Mouse (Mus musculus) small intestine, adult 2 months (tissue): ENCODE data around the gene Timm9. TPM values are rescaled to one million over a fixed set of nuclear protein-coding genes. Genes with fewer than 3 reads are reported as not detected.

ENCODE experiments used
- H3K27ac ChIP-seq: fragments of 200-500 bp; 2 replicates; pipeline ENCODE4 v1.5.1; 2012; ENCODE audit warnings: low read depth, low read length, control low read depth, inconsistent platforms; ENCODE audit not compliant: insufficient read depth
- H3K27me3 ChIP-seq: fragments of 200-500 bp; 2 replicates; pipeline ENCODE4 v1.6.1; 2012; ENCODE audit warnings: mild to moderate bottlenecking, moderate library complexity, low read length, inconsistent platforms; ENCODE audit not compliant: control insufficient read depth, insufficient read depth
- H3K36me3 ChIP-seq: fragments of 200-500 bp; 2 replicates; pipeline ENCODE4 v1.6.1; 2012; ENCODE audit warnings: mild to moderate bottlenecking, low read length, control low read depth, inconsistent platforms; ENCODE audit not compliant: control insufficient read depth, insufficient read depth
- H3K4me1 ChIP-seq: fragments of 200-500 bp; 2 replicates; pipeline ENCODE4 v1.6.1; 2012; ENCODE audit warnings: low read length, inconsistent platforms, mixed read lengths; ENCODE audit not compliant: control insufficient read depth, insufficient read depth, insufficient read length
- H3K4me3 ChIP-seq: fragments of 200-500 bp; 2 replicates; pipeline ENCODE4 v1.5.1; 2012; ENCODE audit warnings: low read depth, mild to moderate bottlenecking, control low read depth, inconsistent platforms, low read length, moderate library complexity
- CTCF ChIP-seq: fragments of 200-500 bp; IDR thresholded peaks from 2 replicates; pipeline ENCODE4 v1.5.1; 2012; ENCODE audit warnings: low read depth, mild to moderate bottlenecking, control low read depth, inconsistent platforms, low read length, moderate library complexity, mixed read lengths; ENCODE audit not compliant: insufficient replicate concordance, insufficient read length; ENCODE audit errors: extremely low read depth
- POLR2A ChIP-seq: fragments of 200-500 bp; IDR thresholded peaks from 2 replicates; pipeline ENCODE4 v1.6.1; 2012; ENCODE audit warnings: low read depth, mild to moderate bottlenecking, control low read depth, inconsistent platforms, low read length, moderate library complexity
- WGBS: fragments of 180-500 bp; shearing (Covaris S2); methylation state at CpG from one replicate; pipeline ENCODE4 v1.1.7; 2018; 5-methylcytosine and 5-hydroxymethylcytosine counted together
- polyA plus RNA-seq: library from polyadenylated mRNA; depleted of rRNA; stranded (reverse); fragments of >200 nt; gene quantifications from 2 replicates; pipeline ENCODE4 v1.2.3, GENCODE M21; 2012

Gene Timm9
- polyA plus RNA-seq, 1 experiment, result 7.4 TPM

DNA sequence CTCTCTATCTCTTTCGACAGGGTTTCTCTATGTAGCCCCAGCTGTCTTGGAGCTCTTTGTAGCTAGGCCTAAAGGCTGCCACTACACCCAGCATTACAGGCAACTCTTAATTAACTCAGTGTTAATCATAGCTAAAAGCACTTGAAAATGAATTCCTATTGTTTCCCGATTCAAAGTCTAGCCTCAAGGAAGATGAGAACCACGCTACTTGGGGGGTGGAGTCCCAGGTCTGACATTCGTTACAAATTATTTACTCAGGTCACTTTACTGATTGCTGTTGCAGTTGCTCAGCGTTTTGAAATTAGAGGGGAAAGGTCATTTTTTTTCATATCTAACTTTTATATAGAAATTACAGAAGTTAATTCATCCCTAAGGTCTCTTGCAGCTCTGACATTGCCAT is 903 bp downstream of the Timm9 start:
- Histone ChIP-seq H3K36me3 (peaks cover 12% of the 10 kb centered on the region), H3K4me3 (no peak overlapping the region), H3K4me1 (peaks cover 7% of the 10 kb centered on the region; the same call in 1 of the 2 replicates), H3K27ac (no peak overlapping the region), H3K27me3 (no peaks in the 10 kb centered on the region)
- 6% methylated on average over 5 of the region's 5 CpGs for WGBS
- no peak for TF ChIP-seq POLR2A
- no peak for TF ChIP-seq CTCF

DNA sequence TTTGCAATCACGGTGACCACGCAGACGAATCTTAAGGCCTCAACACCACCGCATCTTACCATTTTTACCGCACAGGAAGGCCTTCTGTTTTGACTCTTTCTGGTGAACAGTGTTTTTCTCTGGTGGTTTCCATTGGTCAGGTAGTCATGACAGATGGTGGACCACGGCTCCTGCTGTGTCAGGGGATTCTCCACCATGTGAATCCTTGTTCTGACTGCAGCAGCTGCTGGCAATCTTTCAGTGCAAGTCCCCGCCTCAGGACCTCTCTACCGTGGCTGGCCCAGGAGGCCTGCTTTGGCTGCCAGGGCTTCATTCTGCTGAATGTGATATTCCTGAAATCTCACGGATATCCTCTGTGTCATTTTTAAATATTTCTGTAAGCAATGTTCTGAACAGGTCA is 13.2 kb downstream of the Timm9 start:
- peaks cover 26% of the 10 kb centered on the region for H3K36me3 ChIP-seq
- 88% methylated on average over 9 of the region's 9 CpGs for WGBS
- H3K27me3 ChIP-seq, result no peaks in the 10 kb centered on the region
- no peak overlapping the region for H3K4me3 ChIP-seq
- no peak overlapping the region for H3K27ac ChIP-seq
- TF ChIP-seq CTCF (no peak), POLR2A (no peak)
- H3K4me1 ChIP-seq, result no peaks in the 10 kb centered on the region

DNA sequence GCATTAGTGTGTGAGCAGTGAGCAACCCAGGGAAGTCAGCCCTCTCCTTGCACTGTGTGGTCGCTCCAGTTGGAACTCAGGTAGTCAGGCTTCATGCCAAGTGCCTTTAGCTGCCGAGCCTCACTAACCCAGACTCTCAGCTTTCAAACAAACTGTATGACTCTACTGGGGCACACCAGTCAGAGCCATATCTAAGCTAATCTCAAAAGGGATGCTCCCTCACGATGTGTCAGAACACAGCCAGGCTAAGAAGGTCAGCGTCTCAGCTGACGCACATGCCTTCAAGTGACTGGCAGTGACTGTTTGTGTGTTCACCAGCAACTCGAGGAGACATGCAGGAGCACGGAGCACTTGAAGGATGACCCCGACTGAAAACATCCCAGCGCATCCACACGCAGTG is 13.8 kb downstream of the Timm9 start:
- Histone ChIP-seq H3K27ac (no peak overlapping the region), H3K27me3 (no peaks in the 10 kb centered on the region), H3K4me3 (no peak overlapping the region), H3K36me3 (peaks cover 26% of the 10 kb centered on the region), H3K4me1 (no peaks in the 10 kb centered on the region)
- WGBS, result 83% methylated on average over 10 of the region's 10 CpGs
- no peak for TF ChIP-seq CTCF
- TF ChIP-seq POLR2A, result no peak

DNA sequence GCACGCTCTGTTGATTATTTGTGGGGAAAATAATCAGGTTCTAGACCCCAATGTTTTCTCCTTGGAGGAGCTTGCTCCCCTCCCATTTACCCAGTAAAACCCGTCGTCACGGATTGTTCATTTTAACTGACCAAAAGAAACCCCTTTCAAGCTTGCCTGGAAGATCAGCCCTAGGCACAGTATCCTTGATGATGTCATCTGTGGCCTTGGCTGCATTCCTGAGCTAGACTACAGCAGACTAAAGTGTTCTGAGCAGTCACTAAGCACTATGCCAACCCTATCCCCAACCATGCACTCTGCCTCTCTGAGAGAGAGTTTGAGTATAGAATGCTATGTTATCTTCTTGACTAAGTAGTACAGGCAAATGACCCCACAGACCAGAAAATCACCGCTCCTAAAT is 20.1 kb downstream of the Timm9 start:
- Histone ChIP-seq H3K4me1 (peaks cover 2% of the 10 kb centered on the region), H3K27ac (no peak overlapping the region), H3K4me3 (no peak overlapping the region), H3K36me3 (peaks cover 2% of the 10 kb centered on the region), H3K27me3 (no peaks in the 10 kb centered on the region)
- WGBS, result 84% methylated on average over 5 of the region's 5 CpGs
- no peak for TF ChIP-seq POLR2A
- no peak for TF ChIP-seq CTCF

DNA sequence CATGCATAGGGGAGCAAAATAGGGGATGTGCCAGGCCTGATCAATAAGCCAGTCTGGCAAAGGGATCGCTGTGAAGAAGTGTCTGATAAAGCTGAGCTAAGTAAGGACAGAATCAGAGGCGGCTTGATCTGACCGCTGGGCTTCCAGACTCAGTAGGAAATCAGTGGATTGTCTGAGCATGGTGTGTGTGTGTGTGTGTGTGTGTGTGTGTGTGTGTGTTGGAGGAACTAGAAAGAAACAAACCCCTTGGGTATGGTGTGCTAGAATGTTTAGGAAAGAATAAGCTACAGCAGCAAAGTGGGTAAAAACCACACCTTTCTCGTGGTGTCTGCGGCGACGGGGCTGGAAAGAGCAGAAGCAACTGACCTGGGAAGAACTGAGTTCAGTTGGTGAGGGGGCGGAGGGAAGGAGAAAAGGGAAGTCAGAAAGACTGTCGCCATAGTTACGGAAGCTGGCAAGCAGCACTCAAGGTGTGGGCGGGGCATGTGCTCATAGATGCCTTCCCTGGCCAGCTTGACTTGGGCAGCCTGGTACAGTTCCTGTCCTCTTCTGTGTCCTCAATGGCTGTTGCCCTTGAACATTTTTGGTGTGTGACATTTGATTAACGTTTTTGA is 22.7 kb downstream of the Timm9 start:
- Histone ChIP-seq H3K27me3 (no peaks in the 10 kb centered on the region), H3K27ac (no peak overlapping the region), H3K4me3 (no peak overlapping the region; the same call in 1 of the 2 replicates), H3K36me3 (no peaks in the 10 kb centered on the region), H3K4me1 (peaks cover 5% of the 10 kb centered on the region)
- TF ChIP-seq CTCF (no peak), POLR2A (no peak)
- WGBS, result 19% methylated on average over 12 of the region's 12 CpGs

DNA sequence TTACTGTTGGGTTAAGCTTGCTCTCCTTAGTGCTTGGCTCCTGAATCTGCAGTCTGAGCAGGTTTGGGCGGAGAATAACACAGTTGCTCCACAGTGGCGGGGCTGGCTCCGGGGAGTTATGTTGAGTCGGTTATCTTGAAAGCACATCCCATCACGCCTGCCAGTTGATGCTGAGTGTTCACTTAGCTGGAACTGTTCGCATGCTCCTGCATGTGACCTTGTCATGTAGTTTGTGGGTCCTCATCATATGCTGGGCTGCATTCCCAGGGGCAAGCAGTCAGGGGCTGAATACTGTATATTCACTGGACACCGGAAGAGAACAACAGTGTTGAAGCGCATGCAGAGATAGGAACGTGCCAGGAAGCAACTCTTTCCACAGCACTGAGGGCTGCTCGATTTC is 23.4 kb downstream of the Timm9 start:
- Histone ChIP-seq H3K36me3 (no peaks in the 10 kb centered on the region), H3K4me1 (peaks cover 5% of the 10 kb centered on the region), H3K27me3 (no peaks in the 10 kb centered on the region), H3K27ac (no peak overlapping the region), H3K4me3 (no peak overlapping the region)
- TF ChIP-seq POLR2A, result no peak
- no peak for TF ChIP-seq CTCF
- 83% methylated on average over 10 of the region's 10 CpGs for WGBS

DNA sequence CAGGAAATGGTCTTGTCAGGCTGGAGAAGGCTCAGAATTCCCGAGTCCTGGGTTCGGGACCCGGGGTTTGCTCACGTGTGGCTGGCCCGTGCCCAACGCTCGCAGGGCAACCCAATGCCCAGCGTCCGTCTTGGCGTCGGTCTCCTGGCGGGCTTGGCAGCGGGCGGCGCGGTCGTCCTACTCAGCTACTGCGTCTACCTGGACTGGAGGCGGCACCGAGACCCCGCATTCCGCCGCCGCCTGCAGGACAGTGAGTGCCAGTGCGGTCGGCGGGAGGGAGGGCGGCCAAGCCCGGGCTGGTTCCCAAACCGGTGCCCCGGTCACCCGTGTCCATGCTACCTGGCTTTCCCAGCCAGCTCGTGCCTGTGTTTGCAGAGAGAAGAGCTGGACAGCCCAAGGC is 25.2 kb downstream of the Timm9 start, which contains the start of gene Tomm20l:
Tomm20l (plus strand) TSS at position 98 of the 400 bp plus-strand sequence.
- Histone ChIP-seq H3K4me3 (peak within 1 kb of the TSS; percentile 46), H3K27me3 (no peaks in the 10 kb centered on the region), H3K4me1 (peaks cover 5% of the 10 kb centered on the region), H3K27ac (no peak within 1 kb of the TSS), H3K36me3 (no peaks in the 10 kb centered on the region)
- WGBS, result 10% methylated on average over 33 of the region's 33 CpGs
- TF ChIP-seq POLR2A (no peak), CTCF (0 out of 2 replicates have a peak, but pooled peaks have one; percentile 5)
